Mouse (Mus musculus) CH12.LX (cell line): ENCODE measurements at regions not wholly inside any gene's neighbourhood (a gene's known extent, or its start where the extent isn't known, plus 50 kb on each side); places are given as distances from the start of the nearest gene placed in this dataset.

ENCODE experiments used
- DNase-seq: peaks from one replicate; pipeline ENCODE4 v3.0.0-alpha.2; 2013; ENCODE audit errors: extremely low read depth
- H3K27ac ChIP-seq: 2 replicates; pipeline ENCODE4 v1.5.1; 2012; ENCODE audit warnings: low read depth, mild to moderate bottlenecking, control low read depth, moderate library complexity; ENCODE audit not compliant: insufficient read depth
- H3K27me3 ChIP-seq: replicated peaks from 2 replicates; pipeline ENCODE3; 2012; ENCODE audit warnings: inconsistent platforms
- H3K36me3 ChIP-seq, 2 experiments: replicated peaks in 1 of 2; 2 replicates each; pipeline versions ENCODE3 to v1.6.1; 2012; ENCODE audit warnings: inconsistent platforms in 1 of 2, low read length in 1 of 2, mild to moderate bottlenecking in 1 of 2, mixed read lengths in 1 of 2, moderate library complexity in 1 of 2; ENCODE audit not compliant: control insufficient read depth in 1 of 2, insufficient read depth in 1 of 2
- H3K4me1 ChIP-seq, 2 experiments: 2 replicates each; pipeline ENCODE4 v1.6.1; 2012; ENCODE audit warnings: inconsistent platforms in 1 of 2, moderate library complexity in 1 of 2; ENCODE audit not compliant: insufficient read depth in 2 of 2, control insufficient read depth in 1 of 2
- H3K4me2 ChIP-seq: 2 replicates; pipeline ENCODE4 v1.6.1; 2012; ENCODE audit warnings: low read depth, mild to moderate bottlenecking, control low read depth; ENCODE audit not compliant: poor library complexity, insufficient read depth, severe bottlenecking
- H3K4me3 ChIP-seq, 3 experiments: fragments of 150-350 bp in 1 of 3; sonication (generic) in 1 of 3; replicated peaks in 1 of 3; 2 replicates each; pipeline versions ENCODE3 to v1.5.1; 2011 to 2012; ENCODE audit warnings: low read depth in 2 of 3, low read length in 2 of 3, mild to moderate bottlenecking in 2 of 3, moderate library complexity in 2 of 3, control low read depth in 1 of 3, improper control_type of control experiment in 1 of 3, inconsistent platforms in 1 of 3, mixed read lengths in 1 of 3; ENCODE audit not compliant: poor library complexity in 1 of 3
- H3K79me2 ChIP-seq: replicated peaks from 2 replicates; pipeline ENCODE4 v1.6.1; 2012; ENCODE audit warnings: mild to moderate bottlenecking, moderate library complexity; ENCODE audit not compliant: control insufficient read depth, poor library complexity, insufficient read depth, severe bottlenecking; ENCODE audit errors: extremely low read depth
- H3K9ac ChIP-seq: 2 replicates; pipeline ENCODE4 v1.6.1; 2012; ENCODE audit warnings: low read depth, mild to moderate bottlenecking, control low read depth, moderate library complexity; ENCODE audit not compliant: insufficient read depth
- H3K9me3 ChIP-seq: replicated peaks from 2 replicates; pipeline ENCODE3; 2012; ENCODE audit warnings: low read length, inconsistent platforms, mixed read lengths
- CHD2 ChIP-seq: IDR thresholded peaks from 2 replicates; pipeline ENCODE4 v1.6.1; 2011; ENCODE audit warnings: low read length, improper control_type of control experiment
- CTCF ChIP-seq, 2 experiments: IDR thresholded peaks in 1 of 2; conservative IDR thresholded peaks in 1 of 2; 2 replicates each; pipeline ENCODE4 v1.5.1; 2011 to 2012; ENCODE audit warnings: low read depth in 2 of 2, low read length in 2 of 2, improper control_type of control experiment in 1 of 2, inconsistent platforms in 1 of 2, mild to moderate bottlenecking in 1 of 2, moderate library complexity in 1 of 2
- E2F4 ChIP-seq: IDR thresholded peaks from 2 replicates; pipeline ENCODE4 v1.6.1; 2011; ENCODE audit warnings: low read depth, low read length, improper control_type of control experiment; ENCODE audit not compliant: insufficient replicate concordance
- JUN ChIP-seq: IDR thresholded peaks from 2 replicates; pipeline ENCODE4 v1.6.1; 2011; ENCODE audit warnings: low read depth, mild to moderate bottlenecking, low read length, improper control_type of control experiment, moderate library complexity; ENCODE audit not compliant: insufficient read depth
- JUND ChIP-seq: conservative IDR thresholded peaks from 2 replicates; pipeline ENCODE4 v1.6.1; 2011; ENCODE audit warnings: low read depth, low read length, improper control_type of control experiment
- MAZ ChIP-seq: IDR thresholded peaks from 2 replicates; pipeline ENCODE4 v1.6.1; 2012; ENCODE audit warnings: low read depth, mild to moderate bottlenecking, inconsistent platforms, low read length, improper control_type of control experiment, moderate library complexity
- NELFE ChIP-seq: IDR thresholded peaks from 2 replicates; pipeline ENCODE4 v1.6.1; 2011; ENCODE audit warnings: low read depth, low read length, improper control_type of control experiment
- PAX5 ChIP-seq: IDR thresholded peaks from 2 replicates; pipeline ENCODE4 v1.6.1; 2012; ENCODE audit warnings: low read length, inconsistent platforms, mixed read lengths
- POLR2AphosphoS2 ChIP-seq: IDR thresholded peaks from 2 replicates; pipeline ENCODE4 v1.6.1; 2011; ENCODE audit warnings: low read depth, low read length, improper control_type of control experiment
- RAD21 ChIP-seq: IDR thresholded peaks from 2 replicates; pipeline ENCODE4 v1.6.1; 2011; ENCODE audit warnings: low read depth, mild to moderate bottlenecking, low read length, improper control_type of control experiment, moderate library complexity
- SMC3 ChIP-seq: IDR thresholded peaks from 2 replicates; pipeline ENCODE4 v1.6.1; 2011; ENCODE audit warnings: low read depth, low read length, improper control_type of control experiment
- TBP ChIP-seq: conservative IDR thresholded peaks from 2 replicates; pipeline ENCODE4 v1.6.1; 2011; ENCODE audit warnings: low read depth, low read length, improper control_type of control experiment
- TCF12 ChIP-seq: IDR thresholded peaks from 2 replicates; pipeline ENCODE4 v1.6.1; 2014; ENCODE audit warnings: low read depth, mild to moderate bottlenecking, inconsistent platforms, low read length, improper control_type of control experiment
- UBTF ChIP-seq: IDR thresholded peaks from 2 replicates; pipeline ENCODE4 v1.6.1; 2012; ENCODE audit warnings: low read depth, mild to moderate bottlenecking, inconsistent platforms, low read length, improper control_type of control experiment, moderate library complexity
- USF2 ChIP-seq: conservative IDR thresholded peaks from 2 replicates; pipeline ENCODE4 v1.6.1; 2011; ENCODE audit warnings: low read depth, low read length, improper control_type of control experiment
- ZC3H11A ChIP-seq: IDR thresholded peaks from 2 replicates; pipeline ENCODE4 v1.6.1; 2012; ENCODE audit warnings: low read depth, mild to moderate bottlenecking, inconsistent platforms, low read length, improper control_type of control experiment
- ZKSCAN1 ChIP-seq: IDR thresholded peaks from 2 replicates; pipeline ENCODE4 v1.6.1; 2012; ENCODE audit warnings: low read depth, inconsistent platforms, low read length, improper control_type of control experiment, borderline replicate concordance
- ZMIZ1 ChIP-seq: IDR thresholded peaks from 2 replicates; pipeline ENCODE4 v1.6.1; 2012; ENCODE audit warnings: low read depth, mild to moderate bottlenecking, inconsistent platforms, low read length, improper control_type of control experiment
- ZNF384 ChIP-seq: IDR thresholded peaks from 2 replicates; pipeline ENCODE4 v1.6.1; 2012; ENCODE audit warnings: low read depth, low read length, improper control_type of control experiment, inconsistent platforms
- dilution Hi-C: fragments of 300-500 bp; cut with MboI; formaldehyde crosslinking; loops from 2 replicates; pipeline ENCODE4 v1.14.3; 2020; ENCODE audit warnings: low sequenced_read_pairs; ENCODE audit not compliant: extremely low pct_unique_long_range_greater_than_20kb, extremely low pct_ligation_motif_present
- in situ Hi-C: fragments of 300-500 bp; cut with MboI; formaldehyde crosslinking; loops from 3 replicates; pipeline ENCODE4 v1.14.3; 2019; ENCODE audit warnings: low sequenced_read_pairs, low pct_ligation_motif_present, low pct_unique_long_range_greater_than_20kb, mixed read lengths

GRCm38 (mm10) chr3:52559481-52559880 is 291.3 kb downstream of the Foxo1 start:
- dilution Hi-C loops (no loop called here), in situ Hi-C loops (no loop called here)

GRCm38 (mm10) chr3:52558765-52559164 is 290.6 kb downstream of the Foxo1 start:
- no peak for TF ChIP-seq E2F4
- H3K4me3 ChIP-seq, result no peak overlapping the region
- H3K4me2 ChIP-seq, result no peak overlapping the region
- H3K27me3 ChIP-seq, result no peaks in the 10 kb centered on the region
- no peaks in the 10 kb centered on the region for H3K79me2 ChIP-seq
- H3K9ac ChIP-seq, result no peak overlapping the region
- in situ Hi-C loops (no loop called here), dilution Hi-C loops (no loop called here)
- no peak for DNase-seq
- no peaks in the 10 kb centered on the region for H3K36me3 ChIP-seq
- H3K9me3 ChIP-seq, result no peaks in the 10 kb centered on the region
- no peak overlapping the region for H3K27ac ChIP-seq
- H3K4me1 ChIP-seq, result peaks cover 10 to 13% of the 10 kb centered on the region in 2 experiments

More at GRCm38 (mm10) chr3:52559481-52559880, 291.3 kb downstream of the Foxo1 start:
- H3K27ac ChIP-seq, result no peak overlapping the region
- no peak for DNase-seq
- H3K79me2 ChIP-seq, result no peaks in the 10 kb centered on the region
- H3K9ac ChIP-seq, result no peak overlapping the region
- no peak overlapping the region for H3K4me2 ChIP-seq
- H3K4me1 ChIP-seq, result peaks cover 10 to 12% of the 10 kb centered on the region in 2 experiments
- no peaks in the 10 kb centered on the region for H3K9me3 ChIP-seq
- no peak overlapping the region for H3K4me3 ChIP-seq
- no peaks in the 10 kb centered on the region for H3K36me3 ChIP-seq
- no peaks in the 10 kb centered on the region for H3K27me3 ChIP-seq
- TF ChIP-seq TCF12 (no peak), CHD2 (no peak), ZKSCAN1 (no peak), RAD21 (no peak), JUND (no peak), SMC3 (no peak), UBTF (no peak), USF2 (no peak), CTCF (conservative IDR thresholded peaks at IDR 0.05 in 1 of 2, IDR thresholded peaks at IDR 0.05 in 1 of 2; ENCODE audit: low read depth in 2 of 2, low read length in 2 of 2) (no peak), MAZ (no peak)

GRCm38 (mm10) chr3:52557296-52557695 is 289.2 kb downstream of the Foxo1 start:
- Histone ChIP-seq H3K4me3 (no peak overlapping the region), H3K4me2 (no peak overlapping the region), H3K9ac (no peak overlapping the region), H3K4me1 (peaks cover 10 to 13% of the 10 kb centered on the region in 2 experiments), H3K36me3 (no peaks in the 10 kb centered on the region), H3K79me2 (no peaks in the 10 kb centered on the region), H3K27me3 (no peaks in the 10 kb centered on the region), H3K9me3 (no peaks in the 10 kb centered on the region), H3K27ac (no peak overlapping the region)
- TF ChIP-seq ZMIZ1 (no peak), NELFE (no peak), ZNF384 (no peak), ZC3H11A (no peak), TBP (no peak), PAX5 (no peak), SMC3 (no peak), POLR2AphosphoS2 (no peak), JUN (no peak)
- dilution Hi-C loops (no loop called here), in situ Hi-C loops (no loop called here)
- DNase-seq, result no peak
